Mouse (Mus musculus): ENCODE measurements around the gene Ccdc80.

DNA sequence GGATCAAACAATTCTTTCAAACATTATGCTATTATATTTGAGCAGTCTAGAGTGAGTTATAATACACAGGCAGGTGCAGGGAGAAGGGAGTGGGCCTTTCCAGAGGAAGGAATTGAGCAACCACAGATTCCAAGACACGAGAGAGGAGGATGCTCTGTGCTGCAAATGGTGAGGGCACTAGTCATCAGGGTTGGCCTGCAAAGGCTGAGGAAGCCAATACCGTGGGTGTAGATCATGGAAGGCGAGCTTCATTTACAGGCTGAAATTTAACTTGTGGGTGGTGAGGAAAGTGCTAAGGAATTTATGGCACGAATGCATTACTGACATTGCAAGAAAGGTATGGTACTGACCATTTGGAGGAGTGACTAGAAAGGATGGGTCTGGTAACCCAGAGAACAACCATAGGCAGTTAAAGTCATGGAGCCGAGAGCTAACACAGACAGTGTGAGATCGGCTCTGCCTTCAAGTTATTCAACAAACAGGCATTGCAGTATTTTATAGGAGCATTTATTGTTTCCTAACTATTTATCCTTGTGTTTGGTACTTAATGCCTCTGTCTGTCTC, 15.6 kb upstream of the Ccdc80 start:
- TF ChIP-seq CTCF (IDR thresholded peaks at IDR 0.05; ENCODE audit: low read depth) (no peak), EP300 (IDR thresholded peaks at IDR 0.05; ENCODE audit: low read depth) (no peak)
